Mouse (Mus musculus) limb, embryonic 10.5 days (tissue): ENCODE measurements around the gene Cxcl15. TPM values are rescaled to one million over a fixed set of nuclear protein-coding genes. Genes with fewer than 3 reads are reported as not detected.

Experiments
- microRNA-seq: library from miRNA; unstranded; fragments of <30 nt; microRNA quantifications from one replicate; pipeline ENCODE4, GENCODE M21; 2017
- polyA plus RNA-seq: library from polyadenylated mRNA; unstranded; fragments of >200 nt; fragmentation: Nextera tagmentation; extraction: Ambion mirVana; gene quantifications from 2 replicates; pipeline ENCODE4 v1.2.1, GENCODE M21; 2016

The Cxcl15 gene
- polyA plus RNA-seq, 1 experiment from 2014 or later: not detected

Small RNAs within 50 kb of the gene (microRNA-seq; reads per million reads assigned to microRNA genes)
- gene Gm24322: not detected

Other genes with a start within 250 kb of the Cxcl15 start
- gene 5830473C10Rik, start 233.4 kb upstream of the Cxcl15 start, polyA plus RNA-seq: not detected in 2 replicates
- gene Rassf6, start 153.9 kb upstream of the Cxcl15 start, polyA plus RNA-seq: 0.41 and 0.73 TPM in 2 replicates
- 0.20 TPM in 1 of 2 replicates, not detected in the other for gene Cxcl5, start 35.2 kb upstream of the Cxcl15 start, polyA plus RNA-seq
- 6.3 and 8.3 TPM in 2 replicates for gene Ppbp, start 26.0 kb upstream of the Cxcl15 start, polyA plus RNA-seq
- 32.4 and 43.9 TPM in 2 replicates for gene Pf4, start 22.1 kb upstream of the Cxcl15 start, polyA plus RNA-seq
- gene Cxcl3, start 8.4 kb upstream of the Cxcl15 start, polyA plus RNA-seq: not detected in 2 replicates
- gene Cxcl1, start 96.7 kb downstream of the Cxcl15 start, polyA plus RNA-seq: 0.16 and 0.64 TPM in 2 replicates
- not detected in 2 replicates for gene Cxcl2, start 109.3 kb downstream of the Cxcl15 start, polyA plus RNA-seq
- 50.2 and 59.0 TPM in 2 replicates for gene Mthfd2l, start 136.6 kb downstream of the Cxcl15 start, polyA plus RNA-seq
- 0.15 and 0.18 TPM in 2 replicates for gene Epgn, start 232.9 kb downstream of the Cxcl15 start, polyA plus RNA-seq